Mouse (Mus musculus) lung, adult 18-20 months (tissue): ENCODE results near the gene Uqcc1.
"Not testable (repeated sequence)": the region's sequence is repeated elsewhere in the genome, so short reads cannot be mapped to it uniquely, and the experiment has no call there.

ENCODE experiments used
- DNase-seq, 2 experiments: peaks; one replicate each; pipeline ENCODE4 v3.0.0; 2022; ENCODE audit warnings: mixed read lengths in 2 of 2

Uqcc1 gene

GRCm38 (mm10) chr2:155852536-155852935 is 77.6 kb downstream of the Uqcc1 start:
- DNase-seq, result peak in 1 of 2 experiments; percentile 10

GRCm38 (mm10) chr2:155850120-155850519 is 80.0 kb downstream of the Uqcc1 start:
- DNase-seq, result no peak

- no peak for DNase-seq
These were observed 80.6 kb downstream of the Uqcc1 start for GRCm38 (mm10) chr2:155849464-155849863.

GRCm38 (mm10) chr2:155848291-155848690 is 81.8 kb downstream of the Uqcc1 start:
- peak; percentile 74 to 78 for DNase-seq

- no peak for DNase-seq
These were observed 83.2 kb downstream of the Uqcc1 start for GRCm38 (mm10) chr2:155846930-155847329.

- DNase-seq, result no peak
These were observed 91.1 kb downstream of the Uqcc1 start for GRCm38 (mm10) chr2:155838961-155839360.

- DNase-seq, result no peak
These were observed 92.1 kb downstream of the Uqcc1 start for GRCm38 (mm10) chr2:155837961-155838360.

- DNase-seq, result no peak
These were observed 95.4 kb downstream of the Uqcc1 start, which contains the start of gene Fam83c for GRCm38 (mm10) chr2:155834732-155835131. Gene Fam83c, minus strand, starts transcription at chr2:155834854.

GRCm38 (mm10) chr2:155832087-155832486 is 98.0 kb downstream of the Uqcc1 start:
- not testable (repeated sequence) for DNase-seq

GRCm38 (mm10) chr2:155831302-155831701 is 98.8 kb downstream of the Uqcc1 start:
- no peak for DNase-seq

GRCm38 (mm10) chr2:155830841-155831240 is 99.3 kb downstream of the Uqcc1 start:
- DNase-seq, result no peak

GRCm38 (mm10) chr2:155826630-155827424 is 103.3 kb downstream of the Uqcc1 start, which contains the start of gene Eif6:
Gene Eif6, minus strand, starts transcription at chr2:155826925.
- peak; percentile 90 to 94 for DNase-seq

GRCm38 (mm10) chr2:155825904-155826629 is 104.0 kb downstream of the Uqcc1 start:
- DNase-seq, result no peak

- DNase-seq, result no peak
These were observed 106.4 kb downstream of the Uqcc1 start for GRCm38 (mm10) chr2:155823722-155824121.

- DNase-seq, result no peak
These were observed 109.3 kb downstream of the Uqcc1 start for GRCm38 (mm10) chr2:155820779-155821178.

GRCm38 (mm10) chr2:155819449-155820251 is 110.5 kb downstream of the Uqcc1 start:
- DNase-seq, result no peak

GRCm38 (mm10) chr2:155819392-155819448 is 110.9 kb downstream of the Uqcc1 start, which contains the start of gene BC029722:
Gene BC029722, minus strand, starts transcription at chr2:155819426.
- DNase-seq, result no peak

GRCm38 (mm10) chr2:155818596-155819391 is 111.3 kb downstream of the Uqcc1 start:
- peak; percentile 96 to 97 for DNase-seq

GRCm38 (mm10) chr2:155817301-155818245 is 112.5 kb downstream of the Uqcc1 start:
- peak; percentile 37 to 46 for DNase-seq

GRCm38 (mm10) chr2:155816179-155816578 is 113.9 kb downstream of the Uqcc1 start:
- DNase-seq, result no peak

GRCm38 (mm10) chr2:155814829-155815228 is 115.3 kb downstream of the Uqcc1 start:
- no peak for DNase-seq

- no peak for DNase-seq
These were observed 117.5 kb downstream of the Uqcc1 start for GRCm38 (mm10) chr2:155812637-155813036.
